Mouse (Mus musculus) intestine, embryonic 14.5 days (tissue): ENCODE results near the gene Gm10376. TPM values are rescaled to one million over a fixed set of nuclear protein-coding genes. Genes with fewer than 3 reads are reported as not detected.
"Not testable (repeated sequence)": the region's sequence is repeated elsewhere in the genome, so short reads cannot be mapped to it uniquely, and the experiment has no call there.

Source experiments
- ATAC-seq: fragments of 200-750 bp; cut with Nextera tagmentation; replicated peaks from 2 replicates; pipeline ENCODE4 v1.8.0; 2017; ENCODE audit warnings: low read depth, moderate number of reproducible peaks, moderate TSS enrichment, moderate library complexity; ENCODE audit not compliant: low FRiP score, low TSS enrichment
- DNase-seq: peaks from one replicate; pipeline ENCODE4 v3.0.0-alpha.2; 2018; ENCODE audit warnings: low spot score
- H3K27ac ChIP-seq: fragments of 300-500 bp; sonication (generic); 2 replicates; pipeline ENCODE4 v1.5.1; 2014; ENCODE audit warnings: low read depth, mild to moderate bottlenecking, control low read depth
- H3K27me3 ChIP-seq: fragments of 300-500 bp; sonication (generic); replicated peaks from 2 replicates; pipeline ENCODE4 v1.6.1; 2014; ENCODE audit warnings: low read length, control low read depth; ENCODE audit not compliant: control insufficient read depth, insufficient read depth
- H3K36me3 ChIP-seq: fragments of 300-500 bp; sonication (generic); 2 replicates; pipeline ENCODE4 v1.6.1; 2014; ENCODE audit warnings: low read length, control low read depth; ENCODE audit not compliant: control insufficient read depth, insufficient read depth
- H3K4me1 ChIP-seq: fragments of 300-500 bp; sonication (generic); replicated peaks from 2 replicates; pipeline ENCODE4 v1.6.1; 2014; ENCODE audit warnings: low read length, control low read depth, mixed read lengths; ENCODE audit not compliant: control insufficient read depth, insufficient read depth
- H3K4me2 ChIP-seq: fragments of 300-500 bp; sonication (generic); 2 replicates; pipeline ENCODE4 v1.6.1; 2014; ENCODE audit warnings: low read length
- H3K4me3 ChIP-seq: fragments of 300-500 bp; sonication (generic); 2 replicates; pipeline ENCODE4 v1.5.1; 2014; ENCODE audit warnings: low read depth, low read length, control low read depth, mixed read lengths
- H3K9ac ChIP-seq: fragments of 300-500 bp; sonication (generic); 2 replicates; pipeline ENCODE4 v1.6.1; 2014; ENCODE audit warnings: mild to moderate bottlenecking, low read length
- H3K9me3 ChIP-seq: fragments of 300-500 bp; sonication (generic); 2 replicates; pipeline ENCODE4 v1.6.1; 2016; ENCODE audit warnings: low read length, control low read depth; ENCODE audit not compliant: control insufficient read depth
- WGBS: fragments of 180-500 bp; shearing (Covaris S2); extraction: QIAGEN DNeasy Blood & Tissue Kit; methylation state at CpG from one replicate; pipeline ENCODE4 v1.1.7; 2014; 5-methylcytosine and 5-hydroxymethylcytosine counted together
- polyA plus RNA-seq: library from polyadenylated mRNA; unstranded; fragments of >200 nt; fragmentation: Nextera tagmentation; extraction: Ambion mirVana; gene quantifications from 2 replicates; pipeline ENCODE4 v1.2.1, GENCODE M21; 2014

Gene Gm10376
- polyA plus RNA-seq: not detected in 2 replicates

DNA sequence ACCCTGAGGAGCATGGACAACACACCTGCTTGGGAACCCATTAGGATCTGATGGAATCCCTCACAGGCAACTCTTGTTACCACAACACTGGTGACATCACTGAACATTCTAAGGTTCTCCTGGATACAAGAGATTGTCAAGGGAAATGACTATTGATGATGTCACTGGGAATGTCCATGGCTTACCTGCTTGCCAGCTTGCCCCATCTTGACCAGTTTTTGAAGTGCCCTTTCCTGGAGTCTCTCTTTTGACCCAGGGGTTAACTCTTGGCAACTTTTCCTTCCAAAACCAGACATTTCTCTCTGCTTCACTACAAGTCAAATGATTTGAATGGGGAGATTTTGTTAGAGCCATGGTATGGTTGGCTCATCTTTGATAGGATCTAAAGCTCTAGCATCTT lies at the start of gene Gm10376:
Gene Gm10376 (minus strand): TSS at position 101 of the 400 bp plus-strand sequence.
- not testable (repeated sequence) for DNase-seq, H3K27ac ChIP-seq, H3K4me1 ChIP-seq, H3K9ac ChIP-seq, H3K4me3 ChIP-seq, H3K4me2 ChIP-seq, H3K36me3 ChIP-seq, H3K9me3 ChIP-seq, H3K27me3 ChIP-seq, ATAC-seq

DNA sequence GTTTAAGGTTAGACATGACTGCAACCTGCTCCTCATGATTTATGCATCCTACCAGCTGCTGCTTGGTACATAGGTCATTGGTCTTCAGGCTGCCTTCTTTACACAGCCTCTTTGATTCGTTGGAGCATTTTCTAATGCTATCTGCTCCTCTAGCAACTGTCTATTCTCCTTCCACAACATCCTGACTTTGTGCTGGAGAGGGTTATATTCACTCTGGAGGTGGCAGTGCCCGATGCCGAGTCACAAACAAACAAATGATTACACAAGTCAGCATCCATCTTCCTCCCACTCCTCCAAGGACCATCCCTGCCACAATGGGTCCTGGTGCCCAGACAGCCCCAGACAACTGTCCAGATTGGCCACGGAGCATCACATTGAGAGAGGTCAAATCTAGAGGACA lies 44.8 kb upstream of the Gm10376 start:
- WGBS: 76% methylated on average over 4 of the region's 4 CpGs
- not testable (repeated sequence) for H3K4me3 ChIP-seq, H3K4me1 ChIP-seq, H3K9me3 ChIP-seq, H3K27ac ChIP-seq, H3K36me3 ChIP-seq, H3K27me3 ChIP-seq, ATAC-seq, H3K4me2 ChIP-seq, DNase-seq, H3K9ac ChIP-seq

DNA sequence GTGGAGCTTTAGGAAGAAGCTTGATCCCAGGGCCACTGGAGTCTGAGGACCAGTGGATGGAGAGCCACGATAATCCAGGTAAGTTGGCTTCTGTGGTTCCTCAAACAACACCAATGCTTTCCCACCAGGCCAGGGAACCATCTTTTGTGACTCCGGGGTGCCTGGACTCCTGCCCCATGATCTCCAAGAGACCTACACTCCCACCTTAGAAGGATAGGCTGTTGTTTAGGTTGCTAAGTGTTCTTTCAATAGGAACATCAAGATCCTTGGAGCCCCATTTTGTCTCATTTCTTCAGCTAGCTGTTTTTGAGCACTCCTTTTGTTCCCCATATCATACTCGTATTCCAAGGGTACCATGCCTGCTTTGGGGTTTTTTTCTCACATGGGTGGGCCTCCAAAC lies 42.6 kb upstream of the Gm10376 start:
- WGBS: 76% methylated on average over 3 of the region's 3 CpGs
- not testable (repeated sequence) for H3K4me2 ChIP-seq, ATAC-seq, H3K9me3 ChIP-seq, H3K4me1 ChIP-seq, H3K36me3 ChIP-seq, H3K4me3 ChIP-seq, H3K27me3 ChIP-seq, H3K27ac ChIP-seq, H3K9ac ChIP-seq, DNase-seq

DNA sequence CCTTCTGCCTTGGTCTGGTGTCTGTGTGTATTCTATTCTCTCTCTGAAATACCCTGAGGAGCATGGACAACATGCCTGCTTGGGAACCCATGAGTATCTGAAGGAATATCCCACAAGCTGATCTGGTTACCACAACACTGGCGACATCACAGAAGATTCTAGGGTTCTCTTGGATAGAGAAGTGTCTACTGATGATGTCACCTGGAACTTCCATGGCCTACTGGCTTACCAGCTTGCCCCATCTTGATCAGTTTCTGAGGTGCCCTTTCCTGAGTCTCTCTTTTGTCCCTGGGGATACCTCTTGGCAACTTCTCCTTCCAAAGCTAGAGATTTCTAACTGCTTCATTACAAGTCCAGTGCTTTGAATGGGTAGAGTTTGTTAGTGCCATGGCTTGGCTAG lies 21.9 kb downstream of the Gm10376 start, which contains the start of gene Gm8082:
Gene Gm8082 (minus strand): TSS at position 101 of the 400 bp plus-strand sequence.
- H3K27ac ChIP-seq, DNase-seq, H3K9ac ChIP-seq, H3K4me3 ChIP-seq, H3K4me1 ChIP-seq, H3K36me3 ChIP-seq, H3K27me3 ChIP-seq, H3K9me3 ChIP-seq, ATAC-seq, H3K4me2 ChIP-seq: not testable (repeated sequence)
- WGBS: no CpG with 5 or more reads among the region's 1 CpGs

Other genes starting within 250 kb of the Gm10376 start
- not detected in 2 replicates for gene Gm3015, start 246.8 kb downstream of the Gm10376 start, polyA plus RNA-seq
- gene Gm10377, start 217.6 kb downstream of the Gm10376 start, polyA plus RNA-seq: not detected in 2 replicates
- not detected in 2 replicates for gene Gm21977, start 162.2 kb downstream of the Gm10376 start, polyA plus RNA-seq
- not detected in 2 replicates for gene Gm8082, start 22.0 kb downstream of the Gm10376 start, polyA plus RNA-seq
- gene Gm8094, start 61.0 kb upstream of the Gm10376 start, polyA plus RNA-seq: not detected in 2 replicates
- gene Gm8104, start 85.0 kb upstream of the Gm10376 start, polyA plus RNA-seq: not detected in 2 replicates
- gene Gm7233, start 164.2 kb upstream of the Gm10376 start, polyA plus RNA-seq: not detected in 2 replicates
- not detected in 2 replicates for gene Gm8122, start 219.7 kb upstream of the Gm10376 start, polyA plus RNA-seq
- not detected in 2 replicates for gene Gm8126, start 243.0 kb upstream of the Gm10376 start, polyA plus RNA-seq